Mouse (Mus musculus) megakaryocyte-erythroid progenitor cell, adult 5-6 weeks (primary cell): ENCODE measurements around the gene Slc27a5. TPM values are rescaled to one million over a fixed set of nuclear protein-coding genes. Genes with fewer than 3 reads are reported as not detected.

Experiments used
- ATAC-seq: replicated peaks from 2 replicates; pipeline ENCODE4 v1.8.0; 2016; ENCODE audit warnings: mild to moderate bottlenecking, inconsistent platforms; ENCODE audit not compliant: severe bottlenecking, poor library complexity, low FRiP score, low TSS enrichment
- total RNA-seq, 2 experiments: library from RNA; stranded (forward) in 1 of 2; stranded (reverse) in 1 of 2; fragments of 200-1000, 215-1000 nt in 1 of 2; fragments of >200 nt in 1 of 2; fragmentation: Nextera tagmentation in 1 of 2; gene quantifications; 2 replicates each; pipeline ENCODE4 v1.2.3; 2014 to 2017

Slc27a5 gene
- total RNA-seq, 2 experiments from 2014 or later = not detected

DNA sequence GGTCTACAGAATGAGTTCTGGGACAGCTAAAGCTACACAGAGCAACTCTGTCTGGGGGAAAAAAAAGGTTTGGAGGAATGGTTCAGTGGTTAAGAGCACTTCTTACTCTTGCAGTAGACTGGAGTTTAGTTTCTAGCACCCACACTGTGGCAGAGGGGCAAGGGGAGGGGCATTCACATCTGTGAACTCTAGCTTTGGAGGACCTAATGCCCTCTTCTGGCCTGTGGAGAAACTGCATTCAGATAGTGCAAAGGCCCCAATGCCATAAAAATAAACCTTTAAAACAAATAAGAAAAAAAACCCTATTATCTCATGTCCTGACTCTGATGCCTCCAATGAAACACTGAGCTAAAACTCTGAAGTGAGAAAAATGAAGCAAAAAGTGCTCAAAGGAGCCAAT, 54.5 kb downstream of the Slc27a5 start:
- peak; percentile 92 for ATAC-seq

DNA sequence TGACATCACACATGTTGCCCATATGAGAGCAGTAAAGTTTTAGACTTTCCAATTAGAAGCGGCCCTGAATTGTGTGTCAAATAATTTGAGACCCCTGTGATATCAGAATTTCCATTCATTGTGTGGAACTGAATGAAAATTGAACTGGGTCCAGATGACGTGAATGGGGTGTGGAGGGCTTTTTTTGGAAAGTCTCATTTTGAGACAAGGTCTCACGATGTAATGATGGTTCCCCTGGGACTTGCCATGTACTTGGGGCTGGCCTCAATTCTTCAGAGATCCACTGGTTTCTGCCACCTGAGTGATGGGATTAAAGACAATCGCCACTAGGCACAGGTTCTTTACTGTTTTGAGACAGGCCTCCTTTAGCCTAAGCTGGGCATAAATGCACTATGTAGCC, 57.4 kb downstream of the Slc27a5 start:
- ATAC-seq = no peak

Other genes starting within 250 kb of the Slc27a5 start
- gene Zscan18, start 194.6 kb downstream of the Slc27a5 start, total RNA-seq (2014; fragmentation: Nextera tagmentation) = 0.94 and 3.2 TPM in 2 replicates
- gene Zscan18, start 194.6 kb downstream of the Slc27a5 start, total RNA-seq (2017) = 1.9 and 5.8 TPM in 2 replicates
- 12.3 and 14.0 TPM in 2 replicates for gene Zfp329, start 179.3 kb downstream of the Slc27a5 start, total RNA-seq (2014; fragmentation: Nextera tagmentation)
- gene Zfp329, start 179.3 kb downstream of the Slc27a5 start, total RNA-seq (2017) = 7.8 TPM in 2 replicates
- gene Zfp110, start 163.4 kb downstream of the Slc27a5 start, total RNA-seq (2014; fragmentation: Nextera tagmentation) = 26.7 and 30.6 TPM in 2 replicates
- 38.0 and 38.1 TPM in 2 replicates for gene Zfp110, start 163.4 kb downstream of the Slc27a5 start, total RNA-seq (2017)
- gene Zfp128, start 117.0 kb downstream of the Slc27a5 start, total RNA-seq (2014; fragmentation: Nextera tagmentation) = 3.2 and 6.2 TPM in 2 replicates
- 3.3 and 4.0 TPM in 2 replicates for gene Zfp128, start 117.0 kb downstream of the Slc27a5 start, total RNA-seq (2017)
- 13.3 and 18.7 TPM in 2 replicates for gene Zscan22, start 100.4 kb downstream of the Slc27a5 start, total RNA-seq (2014; fragmentation: Nextera tagmentation)
- 5.7 and 7.1 TPM in 2 replicates for gene Zscan22, start 100.4 kb downstream of the Slc27a5 start, total RNA-seq (2017)
- 3,241 and 3,814 TPM in 2 replicates for gene Rps5, start 75.9 kb downstream of the Slc27a5 start, total RNA-seq (2014; fragmentation: Nextera tagmentation)
- gene Rps5, start 75.9 kb downstream of the Slc27a5 start, total RNA-seq (2017) = 1,950 and 2,335 TPM in 2 replicates
- gene Rnf225, start 70.8 kb downstream of the Slc27a5 start, total RNA-seq (2014; fragmentation: Nextera tagmentation) = 0.77 and 1.2 TPM in 2 replicates
- 1.6 TPM in 1 of 2 replicates, not detected in the other for gene Rnf225, start 70.8 kb downstream of the Slc27a5 start, total RNA-seq (2017)
- gene Zfp324, start 32.4 kb downstream of the Slc27a5 start, total RNA-seq (2014; fragmentation: Nextera tagmentation) = 3.7 and 4.3 TPM in 2 replicates
- gene Zfp324, start 32.4 kb downstream of the Slc27a5 start, total RNA-seq (2017) = 3.1 and 7.7 TPM in 2 replicates
- 6.1 and 9.0 TPM in 2 replicates for gene Zfp446, start 20.3 kb downstream of the Slc27a5 start, total RNA-seq (2014; fragmentation: Nextera tagmentation)
- 1.6 and 1.9 TPM in 2 replicates for gene Zfp446, start 20.3 kb downstream of the Slc27a5 start, total RNA-seq (2017)
- gene Trim28, start 922 bp upstream of the Slc27a5 start, total RNA-seq (2014; fragmentation: Nextera tagmentation) = 654 and 831 TPM in 2 replicates
- gene Trim28, start 922 bp upstream of the Slc27a5 start, total RNA-seq (2017) = 556 and 566 TPM in 2 replicates
- 14.0 and 30.8 TPM in 2 replicates for gene Zbtb45, start 11.8 kb upstream of the Slc27a5 start, total RNA-seq (2014; fragmentation: Nextera tagmentation)
- gene Zbtb45, start 11.8 kb upstream of the Slc27a5 start, total RNA-seq (2017) = 5.1 and 9.2 TPM in 2 replicates
- gene Chmp2a, start 36.6 kb upstream of the Slc27a5 start, total RNA-seq (2014; fragmentation: Nextera tagmentation) = 159 and 192 TPM in 2 replicates
- gene Chmp2a, start 36.6 kb upstream of the Slc27a5 start, total RNA-seq (2017) = 142 and 150 TPM in 2 replicates
- gene Ube2m, start 40.1 kb upstream of the Slc27a5 start, total RNA-seq (2014; fragmentation: Nextera tagmentation) = 222 and 267 TPM in 2 replicates
- 106 and 110 TPM in 2 replicates for gene Ube2m, start 40.1 kb upstream of the Slc27a5 start, total RNA-seq (2017)
- 0.62 and 3.9 TPM in 2 replicates for gene Mzf1, start 56.6 kb upstream of the Slc27a5 start, total RNA-seq (2014; fragmentation: Nextera tagmentation)
- 0.47 and 1.3 TPM in 2 replicates for gene Mzf1, start 56.6 kb upstream of the Slc27a5 start, total RNA-seq (2017)
- not detected in 2 replicates for gene Vmn1r85, start 97.0 kb upstream of the Slc27a5 start, total RNA-seq (2014; fragmentation: Nextera tagmentation)
- not detected in 2 replicates for gene Vmn1r85, start 97.0 kb upstream of the Slc27a5 start, total RNA-seq (2017)
- gene Vmn1r86, start 121.7 kb upstream of the Slc27a5 start, total RNA-seq (2014; fragmentation: Nextera tagmentation) = not detected in 2 replicates
- gene Vmn1r86, start 121.7 kb upstream of the Slc27a5 start, total RNA-seq (2017) = not detected in 2 replicates
- not detected in 2 replicates for gene Vmn1r87, start 142.0 kb upstream of the Slc27a5 start, total RNA-seq (2014; fragmentation: Nextera tagmentation)
- not detected in 2 replicates for gene Vmn1r87, start 142.0 kb upstream of the Slc27a5 start, total RNA-seq (2017)
- 0.25 TPM in 1 of 2 replicates, not detected in the other for gene Vmn1r88, start 161.4 kb upstream of the Slc27a5 start, total RNA-seq (2014; fragmentation: Nextera tagmentation)
- gene Vmn1r88, start 161.4 kb upstream of the Slc27a5 start, total RNA-seq (2017) = not detected in 2 replicates
- gene Vmn1r89, start 214.8 kb upstream of the Slc27a5 start, total RNA-seq (2014; fragmentation: Nextera tagmentation) = not detected in 2 replicates
- not detected in 2 replicates for gene Vmn1r89, start 214.8 kb upstream of the Slc27a5 start, total RNA-seq (2017)